Mouse (Mus musculus) neural tube, embryonic 13.5 days (tissue): Measurements from ENCODE around the gene Uchl5. TPM values are rescaled to one million over a fixed set of nuclear protein-coding genes. Genes with fewer than 3 reads are reported as not detected.

Source experiments
- polyA plus RNA-seq: library from polyadenylated mRNA; unstranded; fragments of >200 nt; fragmentation: Nextera tagmentation; extraction: Ambion mirVana; gene quantifications from 2 replicates; pipeline ENCODE4 v1.2.1, GENCODE M21; 2015

Gene Uchl5
- polyA plus RNA-seq, 1 experiment from 2014 or later = 68.3 TPM

Other genes with a start within 250 kb of the Uchl5 start
- gene B3galt2, start 136.6 kb upstream of the Uchl5 start, polyA plus RNA-seq = 3.8 and 4.9 TPM in 2 replicates
- 20.6 and 23.3 TPM in 2 replicates for gene Cdc73, start 74.4 kb upstream of the Uchl5 start, polyA plus RNA-seq
- 150 and 151 TPM in 2 replicates for gene Glrx2, start 60.9 kb upstream of the Uchl5 start, polyA plus RNA-seq
- gene Trove2, start 204 bp upstream of the Uchl5 start, polyA plus RNA-seq = 29.7 and 33.5 TPM in 2 replicates
- gene Rgs2, start 226.9 kb downstream of the Uchl5 start, polyA plus RNA-seq = 102 and 114 TPM in 2 replicates